Mouse (Mus musculus): ENCODE measurements at regions not wholly inside any gene's neighbourhood (a gene's known extent, or its start where the extent isn't known, plus 50 kb on each side); places are given as distances from the start of the nearest gene placed in this dataset.

GRCm38 (mm10) chr1:83847992-83848391 lies 440.0 kb upstream of the Sphkap start:
- no peak for TF ChIP-seq POLR2A (IDR thresholded peaks at IDR 0.05; ENCODE audit: borderline replicate concordance, extremely low read depth, low read depth, low read length)
- TF ChIP-seq CTCF (IDR thresholded peaks at IDR 0.05; ENCODE audit: insufficient read depth, low read length) = no peak
